Mouse (Mus musculus) CH12.LX (cell line): ENCODE measurements around the gene S100a10. TPM values are rescaled to one million over a fixed set of nuclear protein-coding genes. Genes with fewer than 3 reads are reported as not detected.
A peak's percentile ranks its signal among the peaks of the same experiment; 100 is the strongest.

ENCODE experiments used
- DNase-seq: peaks from one replicate; pipeline ENCODE4 v3.0.0-alpha.2; 2013; ENCODE audit errors: extremely low read depth
- H3K27ac ChIP-seq: 2 replicates; pipeline ENCODE4 v1.5.1; 2012; ENCODE audit warnings: low read depth, mild to moderate bottlenecking, control low read depth, moderate library complexity; ENCODE audit not compliant: insufficient read depth
- H3K27me3 ChIP-seq: replicated peaks from 2 replicates; pipeline ENCODE3; 2012; ENCODE audit warnings: inconsistent platforms
- H3K36me3 ChIP-seq, 2 experiments: replicated peaks in 1 of 2; 2 replicates each; pipeline versions ENCODE3 to v1.6.1; 2012; ENCODE audit warnings: inconsistent platforms in 1 of 2, low read length in 1 of 2, mild to moderate bottlenecking in 1 of 2, mixed read lengths in 1 of 2, moderate library complexity in 1 of 2; ENCODE audit not compliant: control insufficient read depth in 1 of 2, insufficient read depth in 1 of 2
- H3K4me1 ChIP-seq, 2 experiments: 2 replicates each; pipeline ENCODE4 v1.6.1; 2012; ENCODE audit warnings: inconsistent platforms in 1 of 2, moderate library complexity in 1 of 2; ENCODE audit not compliant: insufficient read depth in 2 of 2, control insufficient read depth in 1 of 2
- H3K4me2 ChIP-seq: 2 replicates; pipeline ENCODE4 v1.6.1; 2012; ENCODE audit warnings: low read depth, mild to moderate bottlenecking, control low read depth; ENCODE audit not compliant: poor library complexity, insufficient read depth, severe bottlenecking
- H3K4me3 ChIP-seq, 3 experiments: fragments of 150-350 bp in 1 of 3; sonication (generic) in 1 of 3; replicated peaks in 1 of 3; 2 replicates each; pipeline versions ENCODE3 to v1.5.1; 2011 to 2012; ENCODE audit warnings: low read depth in 2 of 3, low read length in 2 of 3, mild to moderate bottlenecking in 2 of 3, moderate library complexity in 2 of 3, control low read depth in 1 of 3, improper control_type of control experiment in 1 of 3, inconsistent platforms in 1 of 3, mixed read lengths in 1 of 3; ENCODE audit not compliant: poor library complexity in 1 of 3
- H3K79me2 ChIP-seq: replicated peaks from 2 replicates; pipeline ENCODE4 v1.6.1; 2012; ENCODE audit warnings: mild to moderate bottlenecking, moderate library complexity; ENCODE audit not compliant: control insufficient read depth, poor library complexity, insufficient read depth, severe bottlenecking; ENCODE audit errors: extremely low read depth
- H3K9ac ChIP-seq: 2 replicates; pipeline ENCODE4 v1.6.1; 2012; ENCODE audit warnings: low read depth, mild to moderate bottlenecking, control low read depth, moderate library complexity; ENCODE audit not compliant: insufficient read depth
- H3K9me3 ChIP-seq: replicated peaks from 2 replicates; pipeline ENCODE3; 2012; ENCODE audit warnings: low read length, inconsistent platforms, mixed read lengths
- BHLHE40 ChIP-seq: IDR thresholded peaks from 2 replicates; pipeline ENCODE4 v1.6.1; 2011; ENCODE audit warnings: mild to moderate bottlenecking, low read depth, low read length, improper control_type of control experiment
- CHD1 ChIP-seq: IDR thresholded peaks from 2 replicates; pipeline ENCODE4 v1.6.1; 2012; ENCODE audit warnings: low read depth, low read length, improper control_type of control experiment, inconsistent platforms
- CHD2 ChIP-seq: IDR thresholded peaks from 2 replicates; pipeline ENCODE4 v1.6.1; 2011; ENCODE audit warnings: low read length, improper control_type of control experiment
- ELF1 ChIP-seq: IDR thresholded peaks from 2 replicates; pipeline ENCODE4 v1.6.1; 2014; ENCODE audit warnings: low read depth, mild to moderate bottlenecking, inconsistent platforms, low read length, improper control_type of control experiment
- EP300 ChIP-seq: IDR thresholded peaks from 2 replicates; pipeline ENCODE4 v1.6.1; 2011; ENCODE audit warnings: low read length, improper control_type of control experiment
- ETS1 ChIP-seq: conservative IDR thresholded peaks from 2 replicates; pipeline ENCODE4 v1.6.1; 2012; ENCODE audit warnings: low read depth, mild to moderate bottlenecking, inconsistent platforms, low read length, improper control_type of control experiment, moderate library complexity
- GABPA ChIP-seq: IDR thresholded peaks from 2 replicates; pipeline ENCODE4 v1.6.1; 2012; ENCODE audit warnings: low read depth, low read length, improper control_type of control experiment, inconsistent platforms; ENCODE audit not compliant: insufficient replicate concordance
- HCFC1 ChIP-seq: IDR thresholded peaks from 2 replicates; pipeline ENCODE4 v1.6.1; 2012; ENCODE audit warnings: low read depth, mild to moderate bottlenecking, inconsistent platforms, low read length, improper control_type of control experiment
- IRF4 ChIP-seq: IDR thresholded peaks from 2 replicates; pipeline ENCODE4 v1.6.1; 2014; ENCODE audit warnings: low read depth, mild to moderate bottlenecking, inconsistent platforms, low read length, improper control_type of control experiment
- JUN ChIP-seq: IDR thresholded peaks from 2 replicates; pipeline ENCODE4 v1.6.1; 2011; ENCODE audit warnings: low read depth, mild to moderate bottlenecking, low read length, improper control_type of control experiment, moderate library complexity; ENCODE audit not compliant: insufficient read depth
- JUND ChIP-seq: conservative IDR thresholded peaks from 2 replicates; pipeline ENCODE4 v1.6.1; 2011; ENCODE audit warnings: low read depth, low read length, improper control_type of control experiment
- KAT2A ChIP-seq: IDR thresholded peaks from 2 replicates; pipeline ENCODE4 v1.6.1; 2012; ENCODE audit warnings: low read length, improper control_type of control experiment, inconsistent platforms; ENCODE audit not compliant: insufficient replicate concordance
- MAFK ChIP-seq: IDR thresholded peaks from 2 replicates; pipeline ENCODE4 v1.6.1; 2011; ENCODE audit warnings: low read length, improper control_type of control experiment; ENCODE audit not compliant: insufficient replicate concordance
- MAX ChIP-seq: IDR thresholded peaks from 2 replicates; pipeline ENCODE4 v1.6.1; 2011; ENCODE audit warnings: low read length, improper control_type of control experiment
- MAZ ChIP-seq: IDR thresholded peaks from 2 replicates; pipeline ENCODE4 v1.6.1; 2012; ENCODE audit warnings: low read depth, mild to moderate bottlenecking, inconsistent platforms, low read length, improper control_type of control experiment, moderate library complexity
- MEF2A ChIP-seq: IDR thresholded peaks from 2 replicates; pipeline ENCODE4 v1.6.1; 2014; ENCODE audit warnings: low read depth, mild to moderate bottlenecking, inconsistent platforms, low read length, improper control_type of control experiment, borderline replicate concordance
- MXI1 ChIP-seq: IDR thresholded peaks from 2 replicates; pipeline ENCODE4 v1.6.1; 2011; ENCODE audit warnings: mild to moderate bottlenecking, low read depth, low read length, improper control_type of control experiment
- MYC ChIP-seq: IDR thresholded peaks from 2 replicates; pipeline ENCODE4 v1.6.1; 2011; ENCODE audit warnings: low read depth, mild to moderate bottlenecking, improper control_type of control experiment, low read length
- NELFE ChIP-seq: IDR thresholded peaks from 2 replicates; pipeline ENCODE4 v1.6.1; 2011; ENCODE audit warnings: low read depth, low read length, improper control_type of control experiment
- NRF1 ChIP-seq: IDR thresholded peaks from 2 replicates; pipeline ENCODE4 v1.6.1; 2014; ENCODE audit warnings: low read depth, mild to moderate bottlenecking, inconsistent platforms, low read length, improper control_type of control experiment, moderate library complexity
- PAX5 ChIP-seq: IDR thresholded peaks from 2 replicates; pipeline ENCODE4 v1.6.1; 2012; ENCODE audit warnings: low read length, inconsistent platforms, mixed read lengths
- POLR2A ChIP-seq: IDR thresholded peaks from 2 replicates; pipeline ENCODE4 v1.6.1; 2011; ENCODE audit warnings: low read depth, mild to moderate bottlenecking, improper control_type of control experiment, low read length
- POLR2AphosphoS2 ChIP-seq: IDR thresholded peaks from 2 replicates; pipeline ENCODE4 v1.6.1; 2011; ENCODE audit warnings: low read depth, low read length, improper control_type of control experiment
- RAD21 ChIP-seq: IDR thresholded peaks from 2 replicates; pipeline ENCODE4 v1.6.1; 2011; ENCODE audit warnings: low read depth, mild to moderate bottlenecking, low read length, improper control_type of control experiment, moderate library complexity
- RCOR1 ChIP-seq: conservative IDR thresholded peaks from 2 replicates; pipeline ENCODE4 v1.6.1; 2012; ENCODE audit warnings: low read depth, mild to moderate bottlenecking, inconsistent platforms, low read length, improper control_type of control experiment
- SIN3A ChIP-seq: IDR thresholded peaks from 2 replicates; pipeline ENCODE4 v1.6.1; 2012; ENCODE audit warnings: low read length, improper control_type of control experiment, inconsistent platforms
- SMC3 ChIP-seq: IDR thresholded peaks from 2 replicates; pipeline ENCODE4 v1.6.1; 2011; ENCODE audit warnings: low read depth, low read length, improper control_type of control experiment
- TBP ChIP-seq: conservative IDR thresholded peaks from 2 replicates; pipeline ENCODE4 v1.6.1; 2011; ENCODE audit warnings: low read depth, low read length, improper control_type of control experiment
- TCF12 ChIP-seq: IDR thresholded peaks from 2 replicates; pipeline ENCODE4 v1.6.1; 2014; ENCODE audit warnings: low read depth, mild to moderate bottlenecking, inconsistent platforms, low read length, improper control_type of control experiment
- UBTF ChIP-seq: IDR thresholded peaks from 2 replicates; pipeline ENCODE4 v1.6.1; 2012; ENCODE audit warnings: low read depth, mild to moderate bottlenecking, inconsistent platforms, low read length, improper control_type of control experiment, moderate library complexity
- USF1 ChIP-seq: IDR thresholded peaks from 2 replicates; pipeline ENCODE4 v1.6.1; 2014; ENCODE audit warnings: low read depth, mild to moderate bottlenecking, inconsistent platforms, low read length, improper control_type of control experiment
- USF2 ChIP-seq: conservative IDR thresholded peaks from 2 replicates; pipeline ENCODE4 v1.6.1; 2011; ENCODE audit warnings: low read depth, low read length, improper control_type of control experiment
- ZC3H11A ChIP-seq: IDR thresholded peaks from 2 replicates; pipeline ENCODE4 v1.6.1; 2012; ENCODE audit warnings: low read depth, mild to moderate bottlenecking, inconsistent platforms, low read length, improper control_type of control experiment
- ZKSCAN1 ChIP-seq: IDR thresholded peaks from 2 replicates; pipeline ENCODE4 v1.6.1; 2012; ENCODE audit warnings: low read depth, inconsistent platforms, low read length, improper control_type of control experiment, borderline replicate concordance
- ZMIZ1 ChIP-seq: IDR thresholded peaks from 2 replicates; pipeline ENCODE4 v1.6.1; 2012; ENCODE audit warnings: low read depth, mild to moderate bottlenecking, inconsistent platforms, low read length, improper control_type of control experiment
- ZNF384 ChIP-seq: IDR thresholded peaks from 2 replicates; pipeline ENCODE4 v1.6.1; 2012; ENCODE audit warnings: low read depth, low read length, improper control_type of control experiment, inconsistent platforms
- dilution Hi-C: fragments of 300-500 bp; cut with MboI; formaldehyde crosslinking; loops from 2 replicates; pipeline ENCODE4 v1.14.3; 2020; ENCODE audit warnings: low sequenced_read_pairs; ENCODE audit not compliant: extremely low pct_unique_long_range_greater_than_20kb, extremely low pct_ligation_motif_present
- in situ Hi-C: fragments of 300-500 bp; cut with MboI; formaldehyde crosslinking; loops from 3 replicates; pipeline ENCODE4 v1.14.3; 2019; ENCODE audit warnings: low sequenced_read_pairs, low pct_ligation_motif_present, low pct_unique_long_range_greater_than_20kb, mixed read lengths
- polyA plus RNA-seq: library from polyadenylated mRNA; unstranded; fragments of >175 nt; gene quantifications from 2 replicates; pipeline ENCODE4 v1.2.1, GENCODE M21; 2012; ENCODE audit warnings: low read depth; ENCODE audit not compliant: insufficient read length
- total RNA-seq, 2 experiments: library from RNA; depleted of rRNA; stranded (reverse); fragments of 300-350 nt in 1 of 2; fragments of >200 nt in 1 of 2; gene quantifications; 2 replicates each; pipeline ENCODE4 v1.2.3; 2012 to 2014

S100a10 gene
- total RNA-seq (2012; rRNA removed) = 352 and 369 TPM in 2 replicates
- 429 and 518 TPM in 2 replicates for total RNA-seq (2014; rRNA removed)
- 213 and 259 TPM in 2 replicates for polyA plus RNA-seq

GRCm38 (mm10) chr3:93554981-93555877 lies at the start of gene S100a10:
TSS of gene S100a10 (plus strand) at chr3:93555080.
- Histone ChIP-seq H3K9me3 (no peaks in the 10 kb centered on the region), H3K4me3 (peak within 1 kb of the TSS; percentile 75 to 98 (median 77)), H3K36me3 (peaks cover 5 to 25% of the 10 kb centered on the region in 2 experiments), H3K27ac (peak within 1 kb of the TSS; percentile 68), H3K4me2 (peak within 1 kb of the TSS; percentile 95), H3K9ac (peak within 1 kb of the TSS; percentile 96), H3K79me2 (peaks cover 50% of the 10 kb centered on the region), H3K4me1 (peaks cover 22 to 76% of the 10 kb centered on the region in 2 experiments)
- DNase-seq = peak; percentile 64
- TF ChIP-seq MEF2A (no peak), MAZ (peak; percentile 90; the same call in 1 of the 2 replicates), MAX (peak; percentile 28; the same call in 1 of the 2 replicates), ZC3H11A (no peak), CHD2 (no peak), BHLHE40 (no peak), JUN (no peak), ZNF384 (no peak), UBTF (peak; percentile 79; the same call in 1 of the 2 replicates), EP300 (no peak), GABPA (no peak), IRF4 (no peak), USF2 (no peak), NELFE (peak; percentile 92), RCOR1 (no peak), TBP (peak; percentile 68; the same call in 1 of the 2 replicates), HCFC1 (no peak), KAT2A (no peak), SMC3 (no peak), MXI1 (peak; percentile 66; the same call in 1 of the 2 replicates), JUND (no peak), MYC (no peak), POLR2AphosphoS2 (0 out of 2 replicates have a peak, but pooled peaks have one; percentile 70), USF1 (no peak), NRF1 (no peak), CHD1 (no peak), ZMIZ1 (peak; percentile 76; the same call in 1 of the 2 replicates), ETS1 (no peak), TCF12 (peak; percentile 59), MAFK (no peak), POLR2A (peak; percentile 94), ELF1 (no peak), RAD21 (no peak), ZKSCAN1 (no peak), SIN3A (peak; percentile 72; the same call in 1 of the 2 replicates), PAX5 (no peak)
- TF ChIP-seq, all 38 proteins: peak for 11
- H3K27me3 ChIP-seq = no peaks in the 10 kb centered on the region
- in situ Hi-C loops (no loop called here), dilution Hi-C loops (no loop called here)
